Mouse (Mus musculus) MEL (cell line): ENCODE data around the gene Tnp2. TPM values are rescaled to one million over a fixed set of nuclear protein-coding genes. Genes with fewer than 3 reads are reported as not detected.
A peak's percentile ranks its signal among the peaks of the same experiment; 100 is the strongest.

Experiments
- DNase-seq: peaks from one replicate; pipeline ENCODE4 v3.0.0; 2011; ENCODE audit warnings: low read depth, low spot score
- H3K27ac ChIP-seq: 2 replicates; pipeline ENCODE4 v1.5.1; 2012; ENCODE audit warnings: low read depth, mild to moderate bottlenecking, control low read depth, low read length, moderate library complexity; ENCODE audit not compliant: control insufficient read depth
- H3K27me3 ChIP-seq, 2 experiments: fragments of 150-350 bp in 1 of 2; sonication (generic) in 1 of 2; 2 replicates each; pipeline ENCODE4 v1.6.1; 2012; ENCODE audit warnings: low read length in 2 of 2, mild to moderate bottlenecking in 2 of 2, improper control_type of control experiment in 1 of 2, moderate library complexity in 1 of 2; ENCODE audit not compliant: insufficient read depth in 2 of 2, control insufficient read depth in 1 of 2
- H3K36me3 ChIP-seq, 2 experiments: 2 replicates each; pipeline ENCODE4 v1.6.1; 2012 to 2014; ENCODE audit warnings: low read length in 2 of 2, improper control_type of control experiment in 1 of 2, inconsistent platforms in 1 of 2, mild to moderate bottlenecking in 1 of 2; ENCODE audit not compliant: insufficient read depth in 2 of 2, control insufficient read depth in 1 of 2
- H3K4me1 ChIP-seq, 2 experiments: fragments of 150-350 bp in 1 of 2; sonication (generic) in 1 of 2; 2 replicates each; pipeline ENCODE4 v1.6.1; 2012; ENCODE audit warnings: low read length in 2 of 2, improper control_type of control experiment in 1 of 2, mild to moderate bottlenecking in 1 of 2; ENCODE audit not compliant: insufficient read depth in 2 of 2, control insufficient read depth in 1 of 2
- H3K4me3 ChIP-seq, 2 experiments: fragments of 150-350 bp in 1 of 2; sonication (generic) in 1 of 2; 2 replicates each; pipeline ENCODE4 v1.5.1; 2012; ENCODE audit warnings: low read depth in 2 of 2, low read length in 2 of 2, mild to moderate bottlenecking in 2 of 2, moderate library complexity in 2 of 2, control low read depth in 1 of 2, improper control_type of control experiment in 1 of 2; ENCODE audit not compliant: control insufficient read depth in 1 of 2, insufficient read depth in 1 of 2
- H3K79me2 ChIP-seq: 2 replicates; pipeline ENCODE4 v1.6.1; 2012; ENCODE audit warnings: mild to moderate bottlenecking, low read length, moderate library complexity; ENCODE audit not compliant: control insufficient read depth, poor library complexity, insufficient read depth
- H3K9ac ChIP-seq: 2 replicates; pipeline ENCODE4 v1.6.1; 2012; ENCODE audit warnings: low read depth, mild to moderate bottlenecking, control low read depth, low read length, moderate library complexity; ENCODE audit not compliant: control insufficient read depth, poor library complexity, severe bottlenecking
- H3K9me3 ChIP-seq: fragments of 150-350 bp; sonication (generic); replicated peaks from 2 replicates; pipeline ENCODE4 v1.6.1; 2012; ENCODE audit warnings: mild to moderate bottlenecking, low read length, improper control_type of control experiment, moderate library complexity; ENCODE audit not compliant: insufficient read depth
- BHLHE40 ChIP-seq: IDR thresholded peaks from 2 replicates; pipeline ENCODE4 v1.6.1; 2012; ENCODE audit warnings: low read depth, mild to moderate bottlenecking, inconsistent platforms, low read length, improper control_type of control experiment, borderline replicate concordance
- CHD1 ChIP-seq: IDR thresholded peaks from 2 replicates; pipeline ENCODE4 v1.6.1; 2012; ENCODE audit warnings: low read depth, mild to moderate bottlenecking, inconsistent platforms, low read length, improper control_type of control experiment
- CHD2 ChIP-seq: IDR thresholded peaks from 2 replicates; pipeline ENCODE4 v1.6.1; 2011; ENCODE audit warnings: low read length, improper control_type of control experiment
- CTCF ChIP-seq, 3 experiments: IDR thresholded peaks in 2 of 3; conservative IDR thresholded peaks in 1 of 3; 2 replicates each; pipeline ENCODE4 v1.5.1; 2011 to 2012; ENCODE audit warnings: low read length in 3 of 3, low read depth in 2 of 3, mild to moderate bottlenecking in 2 of 3, improper control_type of control experiment in 1 of 3, inconsistent platforms in 1 of 3, mixed read lengths in 1 of 3, moderate library complexity in 1 of 3; ENCODE audit not compliant: control insufficient read depth in 1 of 3, insufficient read depth in 1 of 3, poor library complexity in 1 of 3, severe bottlenecking in 1 of 3
- E2F4 ChIP-seq: IDR thresholded peaks from 2 replicates; pipeline ENCODE4 v1.6.1; 2011; ENCODE audit warnings: low read depth, low read length, improper control_type of control experiment, borderline replicate concordance
- ELF1 ChIP-seq: IDR thresholded peaks from 2 replicates; pipeline ENCODE4 v1.6.1; 2014; ENCODE audit warnings: low read depth, mild to moderate bottlenecking, inconsistent platforms, low read length, improper control_type of control experiment, moderate library complexity
- EP300 ChIP-seq, 2 experiments: IDR thresholded peaks; 2 replicates each; pipeline ENCODE4 v1.6.1; 2011; ENCODE audit warnings: improper control_type of control experiment in 2 of 2, low read length in 2 of 2, low read depth in 1 of 2, mild to moderate bottlenecking in 1 of 2
- ETS1 ChIP-seq: IDR thresholded peaks from 2 replicates; pipeline ENCODE4 v1.6.1; 2012; ENCODE audit warnings: low read depth, mild to moderate bottlenecking, inconsistent platforms, low read length, improper control_type of control experiment, moderate library complexity
- GABPA ChIP-seq: IDR thresholded peaks from 2 replicates; pipeline ENCODE4 v1.6.1; 2012; ENCODE audit warnings: low read depth, mild to moderate bottlenecking, inconsistent platforms, low read length, improper control_type of control experiment, moderate library complexity
- GATA1 ChIP-seq: IDR thresholded peaks from 2 replicates; pipeline ENCODE4 v1.6.1; 2011; ENCODE audit warnings: low read depth, low read length, improper control_type of control experiment
- HCFC1 ChIP-seq: IDR thresholded peaks from 2 replicates; pipeline ENCODE4 v1.6.1; 2012; ENCODE audit warnings: low read depth, mild to moderate bottlenecking, inconsistent platforms, low read length, improper control_type of control experiment, moderate library complexity
- JUND ChIP-seq: IDR thresholded peaks from 2 replicates; pipeline ENCODE4 v1.6.1; 2011; ENCODE audit warnings: low read depth, mild to moderate bottlenecking, improper control_type of control experiment, low read length
- KAT2A ChIP-seq: conservative IDR thresholded peaks from 2 replicates; pipeline ENCODE4 v1.6.1; 2012; ENCODE audit warnings: low read depth, low read length, improper control_type of control experiment, inconsistent platforms
- MAFK ChIP-seq: IDR thresholded peaks from 2 replicates; pipeline ENCODE4 v1.6.1; 2011; ENCODE audit warnings: low read depth, mild to moderate bottlenecking, low read length, improper control_type of control experiment, borderline replicate concordance
- MAX ChIP-seq: IDR thresholded peaks from 2 replicates; pipeline ENCODE4 v1.6.1; 2011; ENCODE audit warnings: low read length, improper control_type of control experiment
- MAZ ChIP-seq: IDR thresholded peaks from 2 replicates; pipeline ENCODE4 v1.6.1; 2012; ENCODE audit warnings: low read depth, mild to moderate bottlenecking, inconsistent platforms, low read length, improper control_type of control experiment
- MEF2A ChIP-seq: IDR thresholded peaks from 2 replicates; pipeline ENCODE4 v1.6.1; 2014; ENCODE audit warnings: low read depth, mild to moderate bottlenecking, inconsistent platforms, low read length, improper control_type of control experiment; ENCODE audit not compliant: poor library complexity, insufficient replicate concordance, severe bottlenecking; ENCODE audit errors: extremely low read depth
- MXI1 ChIP-seq: IDR thresholded peaks from 2 replicates; pipeline ENCODE4 v1.6.1; 2011; ENCODE audit warnings: mild to moderate bottlenecking, low read depth, low read length, improper control_type of control experiment
- MYB ChIP-seq: IDR thresholded peaks from 2 replicates; pipeline ENCODE4 v1.6.1; 2011; ENCODE audit warnings: mild to moderate bottlenecking, low read depth, low read length, improper control_type of control experiment
- MYC ChIP-seq: IDR thresholded peaks from 2 replicates; pipeline ENCODE4 v1.6.1; 2011; ENCODE audit warnings: low read depth, mild to moderate bottlenecking, low read length, improper control_type of control experiment, moderate library complexity
- NELFE ChIP-seq: IDR thresholded peaks from 2 replicates; pipeline ENCODE4 v1.6.1; 2011; ENCODE audit warnings: low read depth, low read length, improper control_type of control experiment
- NRF1 ChIP-seq: IDR thresholded peaks from 2 replicates; pipeline ENCODE4 v1.6.1; 2014; ENCODE audit warnings: low read depth, mild to moderate bottlenecking, inconsistent platforms, low read length, improper control_type of control experiment, moderate library complexity; ENCODE audit not compliant: poor library complexity, insufficient read depth, severe bottlenecking
- POLR2A ChIP-seq, 2 experiments: IDR thresholded peaks; 2 replicates each; pipeline ENCODE4 v1.6.1; 2011 to 2012; ENCODE audit warnings: low read length in 2 of 2, mild to moderate bottlenecking in 2 of 2, control low read depth in 1 of 2, improper control_type of control experiment in 1 of 2, low read depth in 1 of 2, moderate library complexity in 1 of 2; ENCODE audit not compliant: control insufficient read depth in 1 of 2, insufficient read depth in 1 of 2, poor library complexity in 1 of 2
- POLR2AphosphoS2 ChIP-seq: IDR thresholded peaks from 2 replicates; pipeline ENCODE4 v1.6.1; 2011; ENCODE audit warnings: low read length, improper control_type of control experiment
- RAD21 ChIP-seq: IDR thresholded peaks from 2 replicates; pipeline ENCODE4 v1.6.1; 2011; ENCODE audit warnings: mild to moderate bottlenecking, low read depth, low read length, improper control_type of control experiment
- RCOR1 ChIP-seq: IDR thresholded peaks from 2 replicates; pipeline ENCODE4 v1.6.1; 2012; ENCODE audit warnings: low read depth, mild to moderate bottlenecking, inconsistent platforms, low read length, improper control_type of control experiment
- SMC3 ChIP-seq: IDR thresholded peaks from 2 replicates; pipeline ENCODE4 v1.6.1; 2011; ENCODE audit warnings: low read depth, low read length, improper control_type of control experiment
- TAL1 ChIP-seq: IDR thresholded peaks from 2 replicates; pipeline ENCODE4 v1.6.1; 2012; ENCODE audit warnings: mild to moderate bottlenecking, inconsistent platforms, low read length, moderate library complexity, mixed read lengths
- TBP ChIP-seq: IDR thresholded peaks from 2 replicates; pipeline ENCODE4 v1.8.0; 2011; ENCODE audit warnings: low read depth, low read length, improper control_type of control experiment
- TCF12 ChIP-seq: IDR thresholded peaks from 2 replicates; pipeline ENCODE4 v1.6.1; 2014; ENCODE audit warnings: low read depth, mild to moderate bottlenecking, inconsistent platforms, low read length, improper control_type of control experiment, moderate library complexity
- UBTF ChIP-seq: IDR thresholded peaks from 2 replicates; pipeline ENCODE4 v1.6.1; 2012; ENCODE audit warnings: low read depth, mild to moderate bottlenecking, inconsistent platforms, low read length, improper control_type of control experiment, moderate library complexity, borderline replicate concordance; ENCODE audit not compliant: insufficient read depth
- USF1 ChIP-seq: IDR thresholded peaks from 2 replicates; pipeline ENCODE4 v1.6.1; 2014; ENCODE audit warnings: low read depth, mild to moderate bottlenecking, inconsistent platforms, low read length, improper control_type of control experiment, moderate library complexity
- USF2 ChIP-seq, 2 experiments: IDR thresholded peaks; 2 replicates each; pipeline ENCODE4 v1.6.1; 2011 to 2012; ENCODE audit warnings: improper control_type of control experiment in 2 of 2, low read length in 2 of 2, borderline replicate concordance in 1 of 2, inconsistent platforms in 1 of 2, low read depth in 1 of 2, mild to moderate bottlenecking in 1 of 2; ENCODE audit not compliant: insufficient read depth in 1 of 2
- ZC3H11A ChIP-seq: IDR thresholded peaks from 2 replicates; pipeline ENCODE4 v1.6.1; 2012; ENCODE audit warnings: low read depth, mild to moderate bottlenecking, inconsistent platforms, low read length, improper control_type of control experiment
- ZKSCAN1 ChIP-seq: IDR thresholded peaks from 2 replicates; pipeline ENCODE4 v1.6.1; 2012; ENCODE audit warnings: low read depth, mild to moderate bottlenecking, inconsistent platforms, low read length, improper control_type of control experiment, moderate library complexity
- ZMIZ1 ChIP-seq: IDR thresholded peaks from 2 replicates; pipeline ENCODE4 v1.6.1; 2012; ENCODE audit warnings: low read depth, mild to moderate bottlenecking, inconsistent platforms, low read length, improper control_type of control experiment, moderate library complexity
- ZNF384 ChIP-seq: IDR thresholded peaks from 2 replicates; pipeline ENCODE4 v1.6.1; 2012; ENCODE audit warnings: low read depth, mild to moderate bottlenecking, inconsistent platforms, low read length, improper control_type of control experiment
- polyA plus RNA-seq, 2 experiments: library from polyadenylated mRNA; stranded (reverse) in 1 of 2; unstranded in 1 of 2; fragments of >175 nt in 1 of 2; fragments of >200 nt in 1 of 2; gene quantifications; 2 replicates each; pipeline versions ENCODE4 v1.2.1 to v1.2.4; 2012; ENCODE audit warnings: low replicate concordance in 2 of 2, low read depth in 1 of 2; ENCODE audit not compliant: insufficient read length in 2 of 2, insufficient read depth in 1 of 2, missing spikeins in 1 of 2
- total RNA-seq: library from RNA; depleted of rRNA; stranded (reverse); fragments of 300-350 nt; gene quantifications from 2 replicates; pipeline ENCODE4 v1.2.3, GENCODE M21; 2012

Tnp2 gene
- total and polyA plus RNA-seq, 3 experiments: not detected

DNA sequence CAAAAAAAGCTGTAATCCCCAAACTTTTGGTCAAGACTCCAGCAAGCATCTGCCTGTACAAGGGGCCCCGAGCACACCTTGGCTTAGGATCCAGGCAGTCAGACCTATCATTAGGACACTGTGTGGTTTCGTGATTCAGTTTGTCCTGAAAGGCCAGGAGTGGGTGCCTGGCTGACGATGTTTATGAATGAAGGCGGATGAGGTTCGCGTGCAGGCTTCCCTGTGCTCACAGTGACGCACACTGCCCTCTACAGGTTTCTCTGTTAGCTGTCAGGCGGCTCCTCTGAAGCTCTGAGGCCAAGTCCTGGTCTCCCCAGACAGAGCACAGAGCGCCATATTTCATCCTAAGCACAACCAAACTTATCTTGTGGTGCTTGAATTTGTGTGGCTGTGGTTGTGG lies 2.2 kb downstream of the Tnp2 start:
- H3K9ac ChIP-seq: peak overlapping the region; percentile 86
- peak overlapping the region; percentile 95 to 100 for H3K4me3 ChIP-seq
- peak overlapping the region; percentile 72 for H3K27ac ChIP-seq
- DNase-seq: peak; percentile 93
- H3K79me2 ChIP-seq: no peaks in the 10 kb centered on the region; the same call in 1 of the 2 replicates
- peaks cover 0 to 4% of the 10 kb centered on the region in 2 experiments; a peak in 2 of 4 replicates for H3K27me3 ChIP-seq
- H3K36me3 ChIP-seq: no peaks in the 10 kb centered on the region
- H3K4me1 ChIP-seq: peaks cover 0 to 3% of the 10 kb centered on the region in 2 experiments; a peak in 1 of 4 replicates
- H3K9me3 ChIP-seq: no peaks in the 10 kb centered on the region
- peak; percentile 75 for TF ChIP-seq ZC3H11A
- no peak for TF ChIP-seq E2F4
- TF ChIP-seq HCFC1: peak; percentile 45; the same call in 1 of the 2 replicates
- TF ChIP-seq MAFK: no peak
- no peak for TF ChIP-seq MYB
- TF ChIP-seq CTCF (IDR thresholded peaks at IDR 0.05 in 2 of 3, conservative IDR thresholded peaks at IDR 0.05 in 1 of 3; ENCODE audit: control insufficient read depth in 1 of 3, insufficient read depth in 1 of 3, low read depth in 2 of 3, low read length in 3 of 3, poor library complexity in 1 of 3, severe bottlenecking in 1 of 3): peak; percentile 70 to 90 (median 87)
- no peak; the same call in 1 of the 2 replicates for TF ChIP-seq ETS1
- no peak for TF ChIP-seq TAL1
- TF ChIP-seq ZNF384: no peak
- TF ChIP-seq NRF1: no peak
- peak; percentile 11; the same call in 1 of the 2 replicates for TF ChIP-seq RCOR1
- TF ChIP-seq NELFE: no peak; the same call in 1 of the 2 replicates
- peak; percentile 19; the same call in 1 of the 2 replicates for TF ChIP-seq BHLHE40
- TF ChIP-seq TBP: no peak
- TF ChIP-seq MXI1: peak; percentile 88
- peak; percentile 88 for TF ChIP-seq SMC3
- no peak for TF ChIP-seq CHD1
- peak; percentile 76 for TF ChIP-seq MYC
- TF ChIP-seq RAD21: peak; percentile 87
- no peak for TF ChIP-seq TCF12
- TF ChIP-seq CHD2: no peak
- TF ChIP-seq GATA1: no peak
- no peak for TF ChIP-seq USF1
- 0 out of 2 replicates have a peak, but pooled peaks have one; percentile 16 for TF ChIP-seq ZKSCAN1
- no peak for TF ChIP-seq JUND
- no peak for TF ChIP-seq ZMIZ1
- TF ChIP-seq KAT2A: no peak
- TF ChIP-seq UBTF: no peak
- peak; percentile 49; the same call in 1 of the 2 replicates for TF ChIP-seq MAZ
- TF ChIP-seq GABPA: no peak
- no peak for TF ChIP-seq ELF1
- no peak for TF ChIP-seq USF2 (IDR thresholded peaks at IDR 0.05; ENCODE audit: borderline replicate concordance in 1 of 2, insufficient read depth in 1 of 2, low read depth in 1 of 2, low read length in 2 of 2)
- no peak for TF ChIP-seq EP300 (IDR thresholded peaks at IDR 0.05; ENCODE audit: low read depth in 1 of 2, low read length in 2 of 2)
- peak; percentile 72 for TF ChIP-seq MAX
- TF ChIP-seq POLR2A (IDR thresholded peaks at IDR 0.05; ENCODE audit: control insufficient read depth in 1 of 2, insufficient read depth in 1 of 2, low read depth in 1 of 2, low read length in 2 of 2, poor library complexity in 1 of 2): no peak
- TF ChIP-seq MEF2A: no peak
- no peak for TF ChIP-seq POLR2AphosphoS2
